Mouse (Mus musculus): ENCODE measurements around the gene Clba1. TPM values are rescaled to one million over a fixed set of nuclear protein-coding genes. Genes with fewer than 3 reads are reported as not detected.
"Not testable (repeated sequence)": the region's sequence is repeated elsewhere in the genome, so short reads cannot be mapped to it uniquely, and the experiment has no call there.

The Clba1 gene
- total RNA-seq, 4 experiments from 2014 or later = 10.6 to 16.1 (median 14.0) TPM

- DNase-seq = no peak
These were observed 13.2 kb upstream of the Clba1 start for GRCm38 (mm10) chr12:112795466-112796104.

GRCm38 (mm10) chr12:112796551-112797510, 11.9 kb upstream of the Clba1 start:
- DNase-seq = no peak

GRCm38 (mm10) chr12:112797672-112798331, 10.9 kb upstream of the Clba1 start:
- DNase-seq = peak; percentile 58

GRCm38 (mm10) chr12:112798332-112798681, 10.4 kb upstream of the Clba1 start:
- no peak for DNase-seq

GRCm38 (mm10) chr12:112798716-112799115, 10.0 kb upstream of the Clba1 start:
- no peak for DNase-seq

GRCm38 (mm10) chr12:112799237-112799970, 9.3 kb upstream of the Clba1 start:
- DNase-seq = no peak

GRCm38 (mm10) chr12:112800476-112800875, 8.3 kb upstream of the Clba1 start:
- peak; percentile 41 for DNase-seq

- no peak for DNase-seq
These were observed 6.6 kb upstream of the Clba1 start, which contains the start of gene Ahnak2 for GRCm38 (mm10) chr12:112801864-112802846. Gene Ahnak2, minus strand, starts transcription at chr12:112802657.

GRCm38 (mm10) chr12:112802917-112803316, 5.8 kb upstream of the Clba1 start:
- DNase-seq = no peak

GRCm38 (mm10) chr12:112804046-112804445, 4.7 kb upstream of the Clba1 start:
- DNase-seq = no peak

GRCm38 (mm10) chr12:112806044-112806443, 2.7 kb upstream of the Clba1 start:
- no peak for DNase-seq

GRCm38 (mm10) chr12:112807796-112808195, 941 bp upstream of the Clba1 start:
- DNase-seq = no peak

- DNase-seq = no peak
These were observed 538 bp upstream of the Clba1 start for GRCm38 (mm10) chr12:112808212-112808586.

GRCm38 (mm10) chr12:112809641-112810040, 904 bp downstream of the Clba1 start:
- no peak for DNase-seq

- no peak for DNase-seq
These were observed 1.6 kb downstream of the Clba1 start for GRCm38 (mm10) chr12:112810092-112810885.

- DNase-seq = no peak
These were observed 4.6 kb downstream of the Clba1 start for GRCm38 (mm10) chr12:112813370-112813769.

GRCm38 (mm10) chr12:112814682-112815470, 6.1 kb downstream of the Clba1 start:
- no peak for DNase-seq

- DNase-seq = no peak
These were observed 7.6 kb downstream of the Clba1 start for GRCm38 (mm10) chr12:112816294-112816693.

- DNase-seq = not testable (repeated sequence)
These were observed 8.1 kb downstream of the Clba1 start for GRCm38 (mm10) chr12:112816866-112817265.
